In the genomic region with DNA sequence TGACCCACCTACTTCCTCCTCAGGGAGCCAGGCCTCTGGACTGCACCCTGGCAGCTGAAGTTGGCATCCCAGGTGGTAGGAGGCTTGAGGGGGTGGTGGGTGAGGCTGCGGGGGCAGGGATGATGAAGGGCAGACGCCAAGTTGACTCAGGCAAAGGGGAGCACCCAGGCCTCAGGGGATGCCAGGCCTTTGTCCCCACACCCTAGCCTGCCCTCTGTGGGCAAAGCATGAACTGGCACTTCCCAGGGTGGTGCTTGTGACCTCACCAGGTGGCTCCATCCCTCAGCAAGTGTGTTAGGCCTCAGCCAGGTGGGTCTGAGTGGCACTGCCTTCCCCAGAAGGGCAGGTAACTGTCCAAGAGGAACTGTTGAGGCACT, we compare ENCODE assay signal across 24 mouse cellular contexts. TPM values are rescaled to one million over a fixed set of nuclear protein-coding genes. Genes with fewer than 3 reads are reported as not detected.
A peak's percentile ranks its signal among the peaks of the same experiment; 100 is the strongest.
DNase-seq lines count a peak whose midpoint lies in the region; ATAC-seq and TF ChIP-seq lines count a peak whose summit lies in the region.
"Had no signal": no experiment of that assay in that cellular context is flagged by ENCODE, and none has a peak within 500 bp of the region (broad histone marks: within the 10 kb centered on the region; RNA-seq: fewer than 3 reads in every experiment).

No protein-coding gene starts in this region.

- ATAC-seq in intestine, postnatal 0 days, result no peak
- no peak for ATAC-seq in intestine, embryonic 15.5 days
- no peak for ATAC-seq in lung, postnatal 0 days
- no peak for ATAC-seq in neural tube, embryonic 15.5 days (ENCODE audit: low FRiP score)

- peaks cover 47% of the 10 kb centered on the region for H3K27me3 ChIP-seq in intestine, postnatal 0 days (replicated peaks; ENCODE audit: control insufficient read depth, insufficient read depth, low read length)
- H3K27me3 ChIP-seq in intestine, embryonic 15.5 days (replicated peaks), result peaks cover 55% of the 10 kb centered on the region
- H3K27me3 ChIP-seq in lung, postnatal 0 days (replicated peaks; ENCODE audit: insufficient read depth, low read length), result peaks cover 53% of the 10 kb centered on the region
- H3K27me3 ChIP-seq in limb, embryonic 10.5 days (ENCODE audit: low read depth, poor library complexity, severe bottlenecking), result peaks cover 64% of the 10 kb centered on the region
- H3K27me3 ChIP-seq in neural tube, embryonic 15.5 days (replicated peaks), result peaks cover 55% of the 10 kb centered on the region

- H3K4me1 ChIP-seq in intestine, postnatal 0 days (replicated peaks; ENCODE audit: control insufficient read depth, insufficient read depth, low read length), result 0 out of 2 replicates have a peak, but pooled peaks cover 6% of the 10 kb centered on the region
- peaks cover 21% of the 10 kb centered on the region for H3K4me1 ChIP-seq in intestine, embryonic 15.5 days (replicated peaks)
- H3K4me1 ChIP-seq in lung, postnatal 0 days (ENCODE audit: insufficient read depth, low read depth, low read length), result peaks cover 18% of the 10 kb centered on the region
- peaks cover 25% of the 10 kb centered on the region for H3K4me1 ChIP-seq in limb, embryonic 10.5 days
- H3K4me1 ChIP-seq in neural tube, embryonic 15.5 days, result peaks cover 28% of the 10 kb centered on the region

- H3K4me3 ChIP-seq in intestine, postnatal 0 days (ENCODE audit: low read depth, low read length), result no peak overlapping the region
- H3K4me3 ChIP-seq in intestine, embryonic 15.5 days (replicated peaks), result no peak overlapping the region
- no peak overlapping the region for H3K4me3 ChIP-seq in lung, postnatal 0 days (ENCODE audit: low read depth, low read length)
- H3K4me3 ChIP-seq in limb, embryonic 10.5 days, result 0 out of 2 replicates have a peak overlapping the region, but pooled peaks have one; percentile 59
- H3K4me3 ChIP-seq in neural tube, embryonic 15.5 days (replicated peaks), result no peak overlapping the region

- no peak overlapping the region for H3K4me2 ChIP-seq in intestine, postnatal 0 days (replicated peaks; ENCODE audit: low read depth)
- no peak overlapping the region for H3K4me2 ChIP-seq in intestine, embryonic 15.5 days (replicated peaks)
- H3K4me2 ChIP-seq in lung, postnatal 0 days (replicated peaks; ENCODE audit: low read depth, low read length), result no peak overlapping the region
- H3K4me2 ChIP-seq in neural tube, embryonic 15.5 days, result peak overlapping the region; percentile 87; the same call in 1 of the 2 replicates

- TF ChIP-seq CTCF in intestine, postnatal 0 days (IDR thresholded peaks at IDR 0.05; ENCODE audit: low read depth), result peak; percentile 31; the same call in 1 of the 2 replicates
- TF ChIP-seq CTCF in lung, postnatal 0 days (IDR thresholded peaks at IDR 0.05), result 0 out of 2 replicates have a peak, but pooled peaks have one; percentile 27

- H3K9ac ChIP-seq in intestine, postnatal 0 days (ENCODE audit: low read depth, low read length), result no peak overlapping the region
- H3K9ac ChIP-seq in intestine, embryonic 15.5 days, result no peak overlapping the region; the same call in 1 of the 2 replicates
- H3K9ac ChIP-seq in lung, postnatal 0 days (replicated peaks; ENCODE audit: low read depth), result no peak overlapping the region
- no peak overlapping the region for H3K9ac ChIP-seq in neural tube, embryonic 15.5 days (replicated peaks)
- H3K9ac ChIP-seq: embryonic facial prominence, embryonic 15.5 days; limb, embryonic 15.5 days; liver, embryonic 15.5 days had no signal

- H3K27ac ChIP-seq in intestine, postnatal 0 days (ENCODE audit: low read depth, low read length), result no peak overlapping the region
- no peak overlapping the region for H3K27ac ChIP-seq in intestine, embryonic 15.5 days
- H3K27ac ChIP-seq in lung, postnatal 0 days (ENCODE audit: low read length), result no peak overlapping the region
- H3K27ac ChIP-seq in limb, embryonic 10.5 days, result no peak overlapping the region
- no peak overlapping the region for H3K27ac ChIP-seq in neural tube, embryonic 15.5 days (replicated peaks)
- H3K27ac ChIP-seq: embryonic facial prominence, embryonic 15.5 days; limb, embryonic 15.5 days; liver, embryonic 15.5 days; midbrain, embryonic 15.5 days had no signal

- no peaks in the 10 kb centered on the region for H3K9me3 ChIP-seq in intestine, postnatal 0 days (ENCODE audit: control insufficient read depth)
- no peaks in the 10 kb centered on the region for H3K9me3 ChIP-seq in intestine, embryonic 15.5 days
- H3K9me3 ChIP-seq in lung, postnatal 0 days (ENCODE audit: low read length), result no peaks in the 10 kb centered on the region
- H3K9me3 ChIP-seq in limb, embryonic 10.5 days (replicated peaks), result no peaks in the 10 kb centered on the region
- H3K9me3 ChIP-seq in neural tube, embryonic 15.5 days (replicated peaks), result no peaks in the 10 kb centered on the region
- H3K9me3 ChIP-seq: embryonic facial prominence, embryonic 15.5 days; limb, embryonic 15.5 days; liver, embryonic 15.5 days; midbrain, embryonic 15.5 days had no signal

- WGBS in intestine, postnatal 0 days, result 54% methylated on average over 2 of the region's 2 CpGs
- WGBS in intestine, embryonic 15.5 days, result 71% methylated on average over 2 of the region's 2 CpGs
- WGBS in lung, postnatal 0 days, result 64% methylated on average over 2 of the region's 2 CpGs
- WGBS in limb, embryonic 10.5 days, result 64% methylated on average over 2 of the region's 2 CpGs
- 74% methylated on average over 2 of the region's 2 CpGs for whole genome bisulfite sequencing in neural tube, embryonic 15.5 days

- no peak for TF ChIP-seq EP300 in lung, postnatal 0 days (IDR thresholded peaks at IDR 0.05)

- H3K36me3 ChIP-seq in intestine, postnatal 0 days (ENCODE audit: control insufficient read depth, insufficient read depth), result peaks cover 11% of the 10 kb centered on the region; the same call in 1 of the 2 replicates
- H3K36me3 ChIP-seq in intestine, embryonic 15.5 days, result peaks cover 2% of the 10 kb centered on the region; the same call in 1 of the 2 replicates
- H3K36me3 ChIP-seq in lung, postnatal 0 days (ENCODE audit: insufficient read depth, low read length), result no peaks in the 10 kb centered on the region
- peaks cover 20% of the 10 kb centered on the region for H3K36me3 ChIP-seq in limb, embryonic 10.5 days
- peaks cover 13% of the 10 kb centered on the region for H3K36me3 ChIP-seq in neural tube, embryonic 15.5 days
- H3K36me3 ChIP-seq: midbrain, embryonic 15.5 days had no signal

- no peak for DNase-seq in lung, postnatal 0 days (ENCODE audit: low spot score)
- no peak for DNase-seq in lung, postnatal 14 days
- no peak for DNase-seq in limb, embryonic 10.5 days (ENCODE audit: low spot score)
- DNase-seq in urinary bladder, postnatal 14 days (ENCODE audit: low spot score), result no peak
- DNase-seq: adrenal gland, adult 8-10 months; B cell, adult 2 months; cerebellum, adult 2 months; gastrocnemius, postnatal 14 days; heart, adult 11 months; kidney, adult 8-10 months; kidney, postnatal 36 days; layer of hippocampus, adult 9-11 months; right cerebral cortex, postnatal 14 days; thymus, postnatal 14 days had no signal

RNA-seq across cellular contexts. Expression of a gene that starts 7.5 kb away (rescaled TPM):
- polyA plus RNA-seq in intestine, postnatal 0 days (2015; fragmentation: Nextera tagmentation; extraction: Ambion mirVana), result not detected in 2 replicates
- 0.10 and 0.11 TPM in 2 replicates for polyA plus RNA-seq in intestine, embryonic 15.5 days (2015; fragmentation: Nextera tagmentation; extraction: Ambion mirVana)
- polyA plus RNA-seq in lung, postnatal 0 days (2015; fragmentation: Nextera tagmentation; extraction: Ambion mirVana), result 0.05 and 0.15 TPM in 2 replicates
- 0.10 and 0.11 TPM in 2 replicates for polyA plus RNA-seq in limb, embryonic 10.5 days (2016; fragmentation: Nextera tagmentation; extraction: Ambion mirVana)
- polyA plus RNA-seq in neural tube, embryonic 15.5 days (2015; fragmentation: Nextera tagmentation; extraction: Ambion mirVana), result 1.2 and 1.5 TPM in 2 replicates
- polyA plus RNA-seq: heart, embryonic 11.5 days; heart, postnatal 0 days; liver, embryonic 15.5 days had no signal

RNA-seq across cellular contexts. Expression of a gene that starts 16.9 kb away (rescaled TPM):
- polyA plus RNA-seq in intestine, postnatal 0 days (2015; fragmentation: Nextera tagmentation; extraction: Ambion mirVana), result 108 and 118 TPM in 2 replicates
- 124 and 137 TPM in 2 replicates for polyA plus RNA-seq in intestine, embryonic 15.5 days (2015; fragmentation: Nextera tagmentation; extraction: Ambion mirVana)
- polyA plus RNA-seq in lung, postnatal 0 days (2015; fragmentation: Nextera tagmentation; extraction: Ambion mirVana), result 85.5 and 91.9 TPM in 2 replicates
- 74.0 and 90.5 TPM in 2 replicates for polyA plus RNA-seq in limb, embryonic 10.5 days (2016; fragmentation: Nextera tagmentation; extraction: Ambion mirVana)
- polyA plus RNA-seq in neural tube, embryonic 15.5 days (2015; fragmentation: Nextera tagmentation; extraction: Ambion mirVana), result 39.2 and 58.6 TPM in 2 replicates

RNA-seq across cellular contexts. Expression of a gene that starts 16.9 kb away (rescaled TPM):
- polyA plus RNA-seq in intestine, postnatal 0 days (2015; fragmentation: Nextera tagmentation; extraction: Ambion mirVana), result 3.4 TPM in 2 replicates
- 1.9 and 2.2 TPM in 2 replicates for polyA plus RNA-seq in intestine, embryonic 15.5 days (2015; fragmentation: Nextera tagmentation; extraction: Ambion mirVana)
- polyA plus RNA-seq in lung, postnatal 0 days (2015; fragmentation: Nextera tagmentation; extraction: Ambion mirVana), result 2.6 and 3.0 TPM in 2 replicates
- 2.3 and 2.4 TPM in 2 replicates for polyA plus RNA-seq in limb, embryonic 10.5 days (2016; fragmentation: Nextera tagmentation; extraction: Ambion mirVana)
- polyA plus RNA-seq in neural tube, embryonic 15.5 days (2015; fragmentation: Nextera tagmentation; extraction: Ambion mirVana), result 3.9 and 5.0 TPM in 2 replicates

RNA-seq across cellular contexts. Expression of a gene that starts 37.8 kb away (rescaled TPM):
- polyA plus RNA-seq in intestine, postnatal 0 days (2015; fragmentation: Nextera tagmentation; extraction: Ambion mirVana), result 13.9 and 15.0 TPM in 2 replicates
- polyA plus RNA-seq in intestine, embryonic 15.5 days (2015; fragmentation: Nextera tagmentation; extraction: Ambion mirVana), result 18.3 and 21.8 TPM in 2 replicates
- polyA plus RNA-seq in lung, postnatal 0 days (2015; fragmentation: Nextera tagmentation; extraction: Ambion mirVana), result 19.1 and 20.3 TPM in 2 replicates
- 25.9 and 27.2 TPM in 2 replicates for polyA plus RNA-seq in limb, embryonic 10.5 days (2016; fragmentation: Nextera tagmentation; extraction: Ambion mirVana)
- polyA plus RNA-seq in neural tube, embryonic 15.5 days (2015; fragmentation: Nextera tagmentation; extraction: Ambion mirVana), result 41.0 and 42.3 TPM in 2 replicates

RNA-seq across cellular contexts. Expression of a gene that starts 52.0 kb away (rescaled TPM):
- 0.14 TPM in 1 of 2 replicates, not detected in the other for polyA plus RNA-seq in intestine, postnatal 0 days (2015; fragmentation: Nextera tagmentation; extraction: Ambion mirVana)
- polyA plus RNA-seq in intestine, embryonic 15.5 days (2015; fragmentation: Nextera tagmentation; extraction: Ambion mirVana), result 0.63 and 0.95 TPM in 2 replicates
- 0.76 and 0.88 TPM in 2 replicates for polyA plus RNA-seq in lung, postnatal 0 days (2015; fragmentation: Nextera tagmentation; extraction: Ambion mirVana)
- 0.71 and 0.93 TPM in 2 replicates for polyA plus RNA-seq in limb, embryonic 10.5 days (2016; fragmentation: Nextera tagmentation; extraction: Ambion mirVana)
- polyA plus RNA-seq in neural tube, embryonic 15.5 days (2015; fragmentation: Nextera tagmentation; extraction: Ambion mirVana), result 0.23 and 0.61 TPM in 2 replicates
- polyA plus RNA-seq: forebrain, embryonic 16.5 days had no signal
